Mouse (Mus musculus) intestine, postnatal 0 days (tissue): Measurements from ENCODE around the gene C1rl. TPM values are rescaled to one million over a fixed set of nuclear protein-coding genes. Genes with fewer than 3 reads are reported as not detected.

ENCODE experiments used
- ATAC-seq: fragments of 200-750 bp; cut with Nextera tagmentation; 2 replicates; pipeline ENCODE4 v1.8.0; 2017; ENCODE audit warnings: mild to moderate bottlenecking, moderate TSS enrichment, moderate library complexity
- H3K27ac ChIP-seq: fragments of 300-500 bp; sonication (generic); 2 replicates; pipeline ENCODE4 v1.5.1; 2014; ENCODE audit warnings: mild to moderate bottlenecking, low read depth, low read length, moderate library complexity
- H3K27me3 ChIP-seq: fragments of 300-500 bp; sonication (generic); replicated peaks from 2 replicates; pipeline ENCODE4 v1.6.1; 2014; ENCODE audit warnings: low read length, mixed read lengths; ENCODE audit not compliant: control insufficient read depth, insufficient read depth
- H3K36me3 ChIP-seq: fragments of 300-500 bp; sonication (generic); 2 replicates; pipeline ENCODE4 v1.6.1; 2014; ENCODE audit warnings: mild to moderate bottlenecking, moderate library complexity; ENCODE audit not compliant: control insufficient read depth, insufficient read depth
- H3K4me1 ChIP-seq: fragments of 300-500 bp; sonication (generic); replicated peaks from 2 replicates; pipeline ENCODE4 v1.6.1; 2014; ENCODE audit warnings: antibody characterized with exemption, low read length, mixed read lengths; ENCODE audit not compliant: control insufficient read depth, insufficient read depth
- H3K4me2 ChIP-seq: fragments of 300-500 bp; sonication (generic); replicated peaks from 2 replicates; pipeline ENCODE4 v1.6.1; 2014; ENCODE audit warnings: low read depth, mild to moderate bottlenecking, moderate library complexity
- H3K4me3 ChIP-seq: fragments of 300-500 bp; sonication (generic); 2 replicates; pipeline ENCODE4 v1.5.1; 2014; ENCODE audit warnings: low read depth, low read length
- H3K9ac ChIP-seq: fragments of 300-500 bp; sonication (generic); 2 replicates; pipeline ENCODE4 v1.6.1; 2014; ENCODE audit warnings: mild to moderate bottlenecking, low read depth, low read length
- H3K9me3 ChIP-seq: fragments of 300-500 bp; sonication (generic); 2 replicates; pipeline ENCODE4 v1.6.1; 2016; ENCODE audit warnings: mixed run types; ENCODE audit not compliant: control insufficient read depth
- CTCF ChIP-seq: sonication (generic); IDR thresholded peaks from 2 replicates; pipeline ENCODE4 v1.5.1; 2016; ENCODE audit warnings: low read depth, mild to moderate bottlenecking, control low read depth, antibody characterized with exemption, moderate library complexity
- WGBS: fragments of 180-500 bp; shearing (Covaris S2); extraction: QIAGEN DNeasy Blood & Tissue Kit; methylation state at CpG from one replicate; pipeline ENCODE4 v1.1.7; 2014; 5-methylcytosine and 5-hydroxymethylcytosine counted together
- polyA plus RNA-seq: library from polyadenylated mRNA; unstranded; fragments of >200 nt; fragmentation: Nextera tagmentation; extraction: Ambion mirVana; gene quantifications from 2 replicates; pipeline ENCODE4 v1.2.1, GENCODE M21; 2015

Gene C1rl
- polyA plus RNA-seq, result 1.9 TPM in 2 replicates

- H3K4me1 ChIP-seq, result 0 out of 2 replicates have a peak, but pooled peaks cover 4% of the 10 kb centered on the region
- no peak within 1 kb of the TSS; the same call in 1 of the 2 replicates for H3K27ac ChIP-seq
- no peaks in the 10 kb centered on the region for H3K9me3 ChIP-seq
- H3K4me2 ChIP-seq, result no peak within 1 kb of the TSS; the same call in 1 of the 2 replicates
- ATAC-seq, result peak; percentile 96
- 22% methylated on average over 4 of the region's 4 CpGs for WGBS
- no peaks in the 10 kb centered on the region for H3K27me3 ChIP-seq
- H3K36me3 ChIP-seq, result no peaks in the 10 kb centered on the region
- H3K9ac ChIP-seq, result no peak within 1 kb of the TSS
- no peak within 1 kb of the TSS for H3K4me3 ChIP-seq
- peak; percentile 91 for TF ChIP-seq CTCF
These were observed at the start of gene C1rl for GRCm38 (mm10) chr6:124492842-124493561. C1rl (plus strand) TSS chr6:124493113.

- WGBS, result 88% methylated on average over 2 of the region's 2 CpGs
- Histone ChIP-seq H3K27ac (no peak overlapping the region), H3K27me3 (no peaks in the 10 kb centered on the region), H3K9ac (no peak overlapping the region), H3K9me3 (no peaks in the 10 kb centered on the region), H3K4me2 (no peak overlapping the region), H3K36me3 (no peaks in the 10 kb centered on the region), H3K4me3 (no peak overlapping the region), H3K4me1 (no peaks in the 10 kb centered on the region)
- ATAC-seq, result no peak
- TF ChIP-seq CTCF, result no peak
These were observed 49.6 kb upstream of the C1rl start for GRCm38 (mm10) chr6:124443338-124443737.

GRCm38 (mm10) chr6:124446024-124446423 is 46.9 kb upstream of the C1rl start:
- Histone ChIP-seq H3K4me3 (no peak overlapping the region), H3K4me1 (no peaks in the 10 kb centered on the region), H3K27me3 (no peaks in the 10 kb centered on the region), H3K27ac (no peak overlapping the region), H3K36me3 (no peaks in the 10 kb centered on the region), H3K9ac (no peak overlapping the region), H3K4me2 (no peak overlapping the region), H3K9me3 (no peaks in the 10 kb centered on the region)
- peak; percentile 54 for ATAC-seq
- no peak for TF ChIP-seq CTCF
- WGBS, result 48% methylated on average over 2 of the region's 2 CpGs

- WGBS, result 93% methylated on average over 9 of the region's 9 CpGs
- H3K4me3 ChIP-seq, result no peak overlapping the region
- no peak for ATAC-seq
- no peaks in the 10 kb centered on the region for H3K27me3 ChIP-seq
- TF ChIP-seq CTCF, result no peak
- H3K9ac ChIP-seq, result no peak overlapping the region
- no peak overlapping the region for H3K4me2 ChIP-seq
- H3K4me1 ChIP-seq, result no peaks in the 10 kb centered on the region
- H3K36me3 ChIP-seq, result no peaks in the 10 kb centered on the region
- no peaks in the 10 kb centered on the region for H3K9me3 ChIP-seq
- H3K27ac ChIP-seq, result no peak overlapping the region
These were observed 46.5 kb upstream of the C1rl start for GRCm38 (mm10) chr6:124446459-124446858.

GRCm38 (mm10) chr6:124447356-124447755 is 45.6 kb upstream of the C1rl start:
- Histone ChIP-seq H3K4me3 (no peak overlapping the region), H3K27ac (no peak overlapping the region), H3K27me3 (no peaks in the 10 kb centered on the region), H3K36me3 (no peaks in the 10 kb centered on the region), H3K4me1 (no peaks in the 10 kb centered on the region), H3K4me2 (no peak overlapping the region), H3K9ac (no peak overlapping the region), H3K9me3 (no peaks in the 10 kb centered on the region)
- WGBS, result 72% methylated on average over 2 of the region's 2 CpGs
- TF ChIP-seq CTCF, result no peak
- no peak for ATAC-seq

GRCm38 (mm10) chr6:124448186-124448852 is 44.6 kb upstream of the C1rl start:
- H3K4me2 ChIP-seq, result no peak overlapping the region
- no peak overlapping the region for H3K9ac ChIP-seq
- no peak overlapping the region for H3K4me3 ChIP-seq
- no peaks in the 10 kb centered on the region for H3K9me3 ChIP-seq
- no peaks in the 10 kb centered on the region for H3K27me3 ChIP-seq
- H3K4me1 ChIP-seq, result no peaks in the 10 kb centered on the region
- WGBS, result 68% methylated on average over 10 of the region's 10 CpGs
- TF ChIP-seq CTCF, result peak; percentile 62
- no peak overlapping the region for H3K27ac ChIP-seq
- ATAC-seq, result no peak
- H3K36me3 ChIP-seq, result no peaks in the 10 kb centered on the region
